Mouse (Mus musculus) T-cell, adult 2 months (primary cell): Measurements from ENCODE around the gene Ttc8.

Experiments
- DNase-seq: peaks from one replicate; pipeline ENCODE4 v3.0.0; 2022; ENCODE audit warnings: low spot score

Gene Ttc8

DNA sequence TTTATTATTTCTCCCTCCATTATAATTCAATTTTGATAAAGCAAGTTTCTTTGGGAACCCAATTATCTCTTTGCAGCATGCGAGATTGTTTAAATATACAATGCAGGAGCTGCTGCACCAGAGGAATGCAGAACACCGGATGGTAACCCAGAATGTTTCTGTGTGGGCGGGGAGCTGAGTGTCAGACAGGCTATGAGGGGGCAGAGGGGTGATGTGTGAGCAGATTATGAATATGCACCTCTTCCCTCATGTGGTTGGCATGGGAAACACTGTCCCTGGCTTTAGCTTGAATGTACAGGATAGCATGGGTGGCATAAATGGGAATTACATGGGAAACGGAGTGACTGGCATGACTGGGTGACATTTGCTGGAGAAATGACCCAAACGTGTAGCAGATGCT is 108.3 kb downstream of the Ttc8 start:
- DNase-seq: no peak

- DNase-seq: no peak
These were observed 109.6 kb downstream of the Ttc8 start for GRCm38 (mm10) chr12:99030022-99030421.
